Mouse (Mus musculus) cerebral cortex, adult 2 months (tissue): ENCODE measurements around the gene Ipp.

Experiments used
- WGBS: fragments of 180-500 bp; shearing (Covaris S2); methylation state at CpG from one replicate; pipeline ENCODE4 v1.1.7; 2018; 5-methylcytosine and 5-hydroxymethylcytosine counted together

The Ipp gene

DNA sequence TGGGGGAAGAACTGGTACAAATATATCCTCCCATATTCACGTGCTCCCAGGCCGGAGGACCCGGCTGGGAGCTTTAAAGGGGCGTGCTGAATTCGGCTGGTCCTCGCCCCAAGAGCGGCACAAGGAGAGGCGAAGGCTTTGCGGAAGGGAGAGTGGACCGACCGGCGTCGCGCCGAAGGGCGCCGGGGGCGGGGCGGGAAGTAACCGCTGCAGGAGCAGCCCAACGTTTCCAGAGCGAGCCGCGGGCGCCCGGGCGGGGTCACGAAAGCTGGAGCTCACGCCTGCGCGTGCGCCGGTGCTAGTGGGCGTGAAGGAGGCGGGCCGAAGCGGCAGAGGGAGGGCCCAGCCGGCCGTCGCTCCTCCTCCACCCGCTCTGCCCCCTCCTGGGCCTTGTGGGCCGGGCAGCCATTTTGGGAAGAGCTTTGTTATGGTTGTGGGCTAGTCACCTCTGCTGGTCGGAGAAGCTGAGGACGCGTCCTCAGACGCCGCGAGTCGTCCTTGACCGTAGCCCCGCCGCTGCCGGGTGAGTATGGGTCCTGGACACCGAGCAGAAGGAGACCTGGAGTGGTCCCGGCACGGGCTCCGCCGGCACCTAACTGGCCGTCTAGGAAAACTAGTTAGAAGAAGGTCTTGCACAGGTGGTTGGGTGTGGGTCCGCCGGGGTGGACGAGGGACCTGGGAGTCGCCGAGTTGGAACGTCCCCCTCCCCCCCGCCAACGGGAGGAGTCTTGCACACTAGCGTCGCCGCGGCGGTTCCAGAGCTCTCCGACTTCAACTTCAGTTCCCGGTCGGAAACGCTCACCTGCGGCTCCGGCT lies 50.2 kb downstream of the Ipp start, which contains the start of gene Gpbp1l1:
Gpbp1l1 (plus strand) TSS at position 353 of the 816 bp plus-strand sequence.
- under 1% methylated on average over 78 of the region's 78 CpGs for whole genome bisulfite sequencing

DNA sequence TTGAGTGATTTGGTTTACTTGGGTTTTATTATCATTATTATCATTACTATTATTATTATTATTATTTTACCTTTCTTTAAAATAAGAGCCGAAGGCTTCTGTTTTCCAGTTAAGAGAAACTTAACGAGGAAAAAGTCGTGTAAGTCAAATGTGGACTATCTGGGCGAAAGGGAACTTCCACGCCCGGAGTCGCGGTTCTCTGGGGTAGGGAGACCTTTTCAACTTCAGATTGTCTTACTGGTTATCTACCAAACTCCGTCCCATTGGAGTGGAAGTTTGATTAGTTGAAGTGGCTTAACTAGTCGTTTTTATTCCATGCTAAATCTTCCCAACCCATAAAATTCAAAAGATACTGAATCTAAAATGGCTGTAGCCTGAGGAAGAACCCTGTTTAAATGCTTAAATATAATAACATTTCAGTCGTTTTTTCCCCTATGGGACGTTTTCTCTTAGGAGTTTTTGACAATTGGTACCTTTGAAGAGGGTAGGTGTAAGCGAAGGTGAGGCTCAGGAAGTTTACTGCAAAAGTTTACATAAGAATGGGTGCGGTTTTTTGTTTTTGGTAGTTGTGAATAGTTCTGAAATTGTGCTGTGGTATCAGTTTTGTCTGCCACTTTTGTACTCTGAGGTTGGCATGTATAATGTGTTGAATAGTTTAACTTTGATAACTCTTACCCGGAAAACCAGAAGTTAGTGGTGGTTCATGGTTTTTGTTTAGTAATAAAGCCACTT lies 51.0 kb downstream of the Ipp start:
- 1% methylated on average over 15 of the region's 15 CpGs for WGBS
